Mouse (Mus musculus): ENCODE results near the gene Cnot11. TPM values are rescaled to one million over a fixed set of nuclear protein-coding genes. Genes with fewer than 3 reads are reported as not detected.

Cnot11 gene
- 17.8 and 20.4 TPM in 2 replicates for polyA plus RNA-seq (2012; rRNA removed)

GRCm38 (mm10) chr1:39534831-39535230, at the start of gene Cnot11:
Cnot11 (plus strand) TSS chr1:39534992.
- WGBS: 31% methylated on average over 13 of the region's 13 CpGs
- peaks cover 7% of the 10 kb centered on the region for H3K4me1 ChIP-seq (ENCODE audit: control insufficient read depth, insufficient read depth, low read length)
- TF ChIP-seq CTCF (IDR thresholded peaks at IDR 0.05; ENCODE audit: insufficient read depth, low read length) (no peak), POLR2A (IDR thresholded peaks at IDR 0.05; ENCODE audit: borderline replicate concordance, extremely low read depth, low read depth, low read length) (no peak)
- peak within 1 kb of the TSS; percentile 82 for H3K4me3 ChIP-seq (replicated peaks; ENCODE audit: extremely low read depth, low read depth, low read length)
- DNase-seq: no peak

DNA sequence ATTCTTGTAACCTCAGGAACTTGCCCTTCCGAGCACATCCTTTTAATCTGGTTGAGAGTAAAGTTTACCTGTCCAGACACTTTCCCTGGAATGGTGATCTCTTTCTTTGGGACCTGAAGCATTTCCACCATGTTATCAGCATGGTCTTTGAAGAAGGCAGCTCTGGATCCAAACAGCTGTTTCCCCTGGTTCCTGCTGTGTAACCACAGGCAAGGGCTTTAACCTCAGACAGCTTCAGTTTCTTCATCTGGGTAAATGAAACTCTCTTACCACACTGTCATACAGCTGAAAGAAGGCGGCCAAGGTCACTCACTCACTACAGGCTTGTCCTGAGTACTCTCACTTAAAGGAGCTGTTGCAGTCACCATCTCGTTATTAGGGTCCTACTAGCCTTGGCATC, 47.4 kb upstream of the Cnot11 start:
- Histone ChIP-seq H3K4me3 (replicated peaks; ENCODE audit: extremely low read depth, low read depth, low read length) (no peak overlapping the region), H3K4me1 (ENCODE audit: control insufficient read depth, insufficient read depth, low read length) (no peaks in the 10 kb centered on the region)
- WGBS: 72% methylated on average over 3 of the region's 3 CpGs
- TF ChIP-seq CTCF (IDR thresholded peaks at IDR 0.05; ENCODE audit: insufficient read depth, low read length): no peak
- no peak for TF ChIP-seq POLR2A (IDR thresholded peaks at IDR 0.05; ENCODE audit: borderline replicate concordance, extremely low read depth, low read depth, low read length)
- no peak for DNase-seq

DNA sequence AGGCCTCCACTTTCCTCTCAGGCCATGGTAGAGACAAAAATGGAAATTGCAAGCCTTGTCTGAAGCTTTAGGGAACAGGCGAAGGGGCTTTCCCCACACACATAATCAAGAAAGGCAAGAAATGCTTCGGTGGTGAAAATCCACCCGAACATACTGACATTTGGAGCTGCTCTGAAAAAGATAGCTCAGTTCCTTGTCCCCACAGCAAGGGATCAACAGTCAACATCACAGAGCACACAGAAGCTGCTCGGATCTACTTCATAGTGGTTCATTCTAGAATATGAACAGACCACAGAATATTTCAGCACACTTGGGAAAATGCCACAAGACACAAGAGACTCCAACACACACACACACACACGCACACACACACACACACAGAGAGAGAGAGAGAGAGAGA, 41.6 kb upstream of the Cnot11 start:
- Histone ChIP-seq H3K4me3 (replicated peaks; ENCODE audit: extremely low read depth, low read depth, low read length) (no peak overlapping the region), H3K4me1 (ENCODE audit: control insufficient read depth, insufficient read depth, low read length) (no peaks in the 10 kb centered on the region)
- WGBS: 76% methylated on average over 5 of the region's 5 CpGs
- DNase-seq: no peak
- TF ChIP-seq CTCF (IDR thresholded peaks at IDR 0.05; ENCODE audit: insufficient read depth, low read length): no peak
- TF ChIP-seq POLR2A (IDR thresholded peaks at IDR 0.05; ENCODE audit: borderline replicate concordance, extremely low read depth, low read depth, low read length): no peak

DNA sequence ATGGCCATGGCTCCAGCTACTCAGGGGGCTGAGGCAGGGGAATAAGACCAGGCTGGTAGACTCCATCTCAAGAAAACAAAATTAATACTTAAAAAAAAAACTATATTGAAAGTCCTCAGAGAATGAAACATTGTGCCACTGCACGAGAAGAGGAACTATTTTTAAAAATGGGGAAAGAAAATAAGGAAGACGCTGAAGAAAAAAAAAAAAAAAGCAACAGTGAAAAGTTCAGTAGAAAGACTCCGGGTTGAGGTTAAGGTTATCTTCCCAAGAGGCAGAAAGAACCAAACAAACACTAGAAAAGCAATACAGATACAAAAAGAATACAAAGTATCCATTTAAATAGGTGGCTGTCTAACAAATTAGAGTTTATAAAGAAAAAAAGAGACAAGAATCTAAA, 41.1 kb upstream of the Cnot11 start:
- H3K4me3 ChIP-seq (replicated peaks; ENCODE audit: extremely low read depth, low read depth, low read length): no peak overlapping the region
- TF ChIP-seq POLR2A (IDR thresholded peaks at IDR 0.05; ENCODE audit: borderline replicate concordance, extremely low read depth, low read depth, low read length): no peak
- TF ChIP-seq CTCF (IDR thresholded peaks at IDR 0.05; ENCODE audit: insufficient read depth, low read length): no peak
- no peaks in the 10 kb centered on the region for H3K4me1 ChIP-seq (ENCODE audit: control insufficient read depth, insufficient read depth, low read length)
- 48% methylated on average over 3 of the region's 3 CpGs for WGBS
- no peak for DNase-seq

GRCm38 (mm10) chr1:39496995-39497394, 37.8 kb upstream of the Cnot11 start:
- TF ChIP-seq POLR2A (IDR thresholded peaks at IDR 0.05; ENCODE audit: borderline replicate concordance, extremely low read depth, low read depth, low read length) (no peak), CTCF (IDR thresholded peaks at IDR 0.05; ENCODE audit: insufficient read depth, low read length) (no peak)
- DNase-seq: no peak
- Histone ChIP-seq H3K4me1 (ENCODE audit: control insufficient read depth, insufficient read depth, low read length) (no peaks in the 10 kb centered on the region), H3K4me3 (replicated peaks; ENCODE audit: extremely low read depth, low read depth, low read length) (no peak overlapping the region)
- 94% methylated on average over 4 of the region's 4 CpGs for WGBS

DNA sequence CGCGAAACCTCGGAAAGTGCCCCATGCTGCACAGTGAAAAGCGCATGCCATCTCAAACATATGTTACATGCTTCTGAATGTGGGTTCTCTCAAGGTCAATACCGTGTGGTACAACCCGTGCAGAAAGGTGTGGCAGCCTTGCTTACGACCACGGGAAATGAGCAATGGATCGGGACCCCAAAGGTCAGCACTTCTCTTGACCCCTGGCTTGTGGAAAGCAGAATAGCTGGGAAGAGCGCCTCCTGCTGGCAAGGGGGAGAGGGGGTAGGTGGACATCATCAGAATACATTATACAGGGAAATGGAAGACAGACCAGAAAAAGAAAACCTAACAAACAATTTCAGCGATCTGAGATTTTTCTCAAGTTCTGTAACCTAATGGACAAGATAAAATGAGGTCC, 37.0 kb upstream of the Cnot11 start:
- H3K4me3 ChIP-seq (replicated peaks; ENCODE audit: extremely low read depth, low read depth, low read length): no peak overlapping the region
- no peak for DNase-seq
- 84% methylated on average over 11 of the region's 11 CpGs for WGBS
- no peaks in the 10 kb centered on the region for H3K4me1 ChIP-seq (ENCODE audit: control insufficient read depth, insufficient read depth, low read length)
- TF ChIP-seq POLR2A (IDR thresholded peaks at IDR 0.05; ENCODE audit: borderline replicate concordance, extremely low read depth, low read depth, low read length): no peak
- peak; percentile 50; the same call in 1 of the 2 replicates for TF ChIP-seq CTCF (IDR thresholded peaks at IDR 0.05; ENCODE audit: insufficient read depth, low read length)

GRCm38 (mm10) chr1:39499485-39499941, 35.3 kb upstream of the Cnot11 start:
- WGBS: 71% methylated on average over 2 of the region's 2 CpGs
- no peak for DNase-seq
- TF ChIP-seq POLR2A (IDR thresholded peaks at IDR 0.05; ENCODE audit: borderline replicate concordance, extremely low read depth, low read depth, low read length) (no peak), CTCF (IDR thresholded peaks at IDR 0.05; ENCODE audit: insufficient read depth, low read length) (no peak)
- H3K4me1 ChIP-seq (ENCODE audit: control insufficient read depth, insufficient read depth, low read length): no peaks in the 10 kb centered on the region
- H3K4me3 ChIP-seq (replicated peaks; ENCODE audit: extremely low read depth, low read depth, low read length): no peak overlapping the region

DNA sequence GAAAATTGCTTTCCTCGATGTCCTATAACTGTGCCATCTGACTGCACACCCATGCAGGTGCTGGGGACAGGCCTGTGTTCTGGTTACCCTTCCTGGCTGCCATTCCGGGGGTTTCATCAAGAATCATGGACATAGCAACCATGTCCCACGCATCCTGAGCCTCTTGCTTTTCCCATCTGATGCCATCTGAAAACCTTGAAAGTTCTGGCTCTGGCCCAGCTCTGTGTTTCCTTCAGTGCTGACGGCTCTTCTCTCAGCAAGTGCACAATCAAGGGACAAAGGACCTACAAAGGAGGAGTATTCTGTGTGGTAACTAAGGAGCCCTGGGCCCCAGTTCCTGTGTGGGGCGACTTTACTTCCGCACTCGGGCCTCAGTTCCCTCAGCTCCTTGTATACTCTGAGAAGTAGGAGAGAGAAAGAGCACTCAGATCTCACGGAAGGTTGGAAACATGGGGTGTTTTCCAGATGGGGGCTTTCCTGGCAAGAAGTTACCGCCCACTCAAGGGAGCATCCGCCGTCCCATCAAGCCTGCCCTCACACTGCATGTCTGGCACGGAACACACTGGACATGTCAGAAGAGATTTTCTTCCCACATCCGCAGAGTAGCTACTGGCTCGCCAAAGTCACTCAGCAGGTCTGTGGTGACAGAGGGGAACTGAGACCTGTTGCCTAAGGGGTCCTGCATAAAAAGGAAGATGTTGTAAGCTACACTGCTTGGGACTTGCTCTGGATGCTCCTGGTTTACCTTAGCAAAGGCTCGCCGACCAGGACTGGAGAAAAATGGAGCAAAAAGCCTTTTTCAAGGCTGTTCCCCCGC, 31.8 kb upstream of the Cnot11 start:
- H3K4me3 ChIP-seq (replicated peaks; ENCODE audit: extremely low read depth, low read depth, low read length): no peak overlapping the region
- TF ChIP-seq POLR2A (IDR thresholded peaks at IDR 0.05; ENCODE audit: borderline replicate concordance, extremely low read depth, low read depth, low read length) (no peak), CTCF (IDR thresholded peaks at IDR 0.05; ENCODE audit: insufficient read depth, low read length) (no peak)
- no peak for DNase-seq
- no peaks in the 10 kb centered on the region for H3K4me1 ChIP-seq (ENCODE audit: control insufficient read depth, insufficient read depth, low read length)
- WGBS: 72% methylated on average over 17 of the region's 17 CpGs

DNA sequence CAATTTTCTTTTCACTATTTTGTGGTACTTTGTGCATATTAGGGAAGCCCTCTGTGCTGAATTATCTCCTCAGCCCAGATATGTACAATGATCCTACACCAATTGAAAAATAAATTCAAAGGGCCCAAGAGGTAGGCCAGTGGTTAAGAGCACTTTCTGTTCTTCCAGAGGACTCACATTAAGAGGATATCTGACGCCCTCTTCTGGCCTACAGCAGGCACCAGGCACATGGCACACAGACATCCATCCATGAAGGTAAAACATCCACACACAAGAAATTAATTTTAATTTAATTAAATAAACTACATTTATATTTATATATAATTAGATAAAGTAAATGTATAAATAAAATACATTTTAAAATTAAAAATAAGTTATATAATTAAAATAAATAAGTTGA, 30.5 kb upstream of the Cnot11 start:
- WGBS: 6% methylated on average over 1 of the region's 1 CpGs
- TF ChIP-seq CTCF (IDR thresholded peaks at IDR 0.05; ENCODE audit: insufficient read depth, low read length): peak; percentile 80
- no peak for TF ChIP-seq POLR2A (IDR thresholded peaks at IDR 0.05; ENCODE audit: borderline replicate concordance, extremely low read depth, low read depth, low read length)
- Histone ChIP-seq H3K4me1 (ENCODE audit: control insufficient read depth, insufficient read depth, low read length) (no peaks in the 10 kb centered on the region), H3K4me3 (replicated peaks; ENCODE audit: extremely low read depth, low read depth, low read length) (no peak overlapping the region)
- no peak for DNase-seq

DNA sequence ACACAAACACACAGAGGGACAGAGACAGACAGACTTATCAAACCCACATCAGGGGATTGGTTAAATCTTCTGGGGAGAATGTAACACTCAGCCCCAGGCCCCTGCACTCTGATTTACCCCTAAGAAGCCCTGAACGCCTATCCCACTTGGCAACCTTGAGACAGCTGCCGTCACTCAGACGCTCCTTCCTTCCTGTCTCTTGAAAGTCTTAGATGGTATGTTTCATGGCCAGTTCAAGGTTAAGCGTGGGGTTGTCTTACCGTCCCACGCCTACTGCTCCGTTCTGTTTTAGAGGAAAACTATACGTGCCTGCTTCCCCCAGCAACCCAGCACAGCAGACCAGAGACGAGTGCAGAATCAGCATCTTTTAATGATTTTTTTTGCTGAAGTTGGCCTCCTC, 29.2 kb upstream of the Cnot11 start:
- no peak for DNase-seq
- H3K4me1 ChIP-seq (ENCODE audit: control insufficient read depth, insufficient read depth, low read length): no peaks in the 10 kb centered on the region
- TF ChIP-seq CTCF (IDR thresholded peaks at IDR 0.05; ENCODE audit: insufficient read depth, low read length) (no peak), POLR2A (IDR thresholded peaks at IDR 0.05; ENCODE audit: borderline replicate concordance, extremely low read depth, low read depth, low read length) (no peak)
- no peak overlapping the region for H3K4me3 ChIP-seq (replicated peaks; ENCODE audit: extremely low read depth, low read depth, low read length)
- WGBS: 45% methylated on average over 9 of the region's 9 CpGs
